Mouse (Mus musculus) 416B (cell line): ENCODE measurements around the gene Npcd.

Source experiments
- DNase-seq: peaks from one replicate; pipeline ENCODE4 v3.0.0; 2011; ENCODE audit warnings: low read depth

Gene Npcd

DNA sequence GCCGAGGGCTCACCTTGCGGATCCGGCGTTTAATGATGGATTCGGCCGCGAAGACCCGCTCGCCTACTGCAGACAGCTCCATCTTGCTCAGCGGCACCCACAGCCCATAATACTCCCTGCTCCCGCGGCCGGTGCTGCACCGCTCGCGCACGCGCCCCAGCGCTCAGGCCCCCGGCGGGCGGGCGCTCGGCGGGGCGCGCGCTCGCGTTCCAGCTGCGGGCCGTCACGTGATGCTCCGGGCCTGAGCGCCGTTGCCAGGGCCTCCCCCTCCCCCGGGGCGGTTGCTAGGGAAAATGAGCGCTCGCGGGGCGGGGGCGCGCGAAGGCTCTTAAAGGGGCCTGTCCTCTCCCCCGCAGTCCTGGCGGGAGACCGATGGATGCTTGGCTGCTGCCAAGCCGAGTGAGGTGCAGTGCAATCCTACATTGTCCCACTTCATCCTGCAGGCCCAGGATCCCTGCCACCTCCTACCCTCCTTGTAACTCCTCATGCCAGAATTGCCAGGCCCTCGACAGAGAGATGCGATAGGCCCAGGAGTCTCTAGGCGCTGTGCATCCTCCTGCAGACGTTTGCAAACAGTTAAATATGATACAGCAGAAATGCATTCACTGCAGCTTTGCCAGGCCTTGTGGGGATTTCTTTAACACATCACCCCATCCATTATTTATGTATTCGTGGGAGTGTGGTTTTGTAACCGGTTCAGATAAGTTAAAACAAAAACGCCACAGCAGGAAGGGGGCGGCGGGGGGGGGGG lies at the start of gene Npcd, which contains the start of gene Cbx6:
Gene Npcd, minus strand, starts transcription at position 108 of the 751 bp plus-strand sequence.
Gene Cbx6, minus strand, starts transcription at position 559 of the 751 bp plus-strand sequence.
- no peak for DNase-seq

DNA sequence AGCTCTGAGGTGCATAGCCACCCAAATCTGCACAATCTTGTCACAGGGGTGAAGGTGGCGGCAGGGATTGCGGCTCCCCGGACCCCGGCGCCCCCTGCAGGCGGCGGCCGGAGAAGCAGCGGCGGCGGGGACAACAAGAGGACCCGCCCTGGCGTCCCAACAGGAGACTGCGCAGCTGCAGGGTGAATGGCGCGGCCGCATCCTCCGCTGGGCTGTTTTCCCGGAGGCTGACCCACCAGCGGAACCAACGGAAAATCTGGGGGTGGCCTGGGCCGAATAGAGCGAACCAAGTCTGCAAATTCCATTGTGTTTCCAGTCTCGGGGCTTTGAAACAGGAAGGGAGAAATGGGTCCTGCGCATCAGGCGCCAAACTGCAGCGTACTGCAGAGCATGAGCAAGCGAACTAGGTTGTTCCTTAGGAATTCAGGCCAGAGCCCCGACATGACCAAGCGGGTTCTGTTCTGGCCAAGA lies 49.4 kb upstream of the Npcd start:
- DNase-seq = peak; percentile 89

DNA sequence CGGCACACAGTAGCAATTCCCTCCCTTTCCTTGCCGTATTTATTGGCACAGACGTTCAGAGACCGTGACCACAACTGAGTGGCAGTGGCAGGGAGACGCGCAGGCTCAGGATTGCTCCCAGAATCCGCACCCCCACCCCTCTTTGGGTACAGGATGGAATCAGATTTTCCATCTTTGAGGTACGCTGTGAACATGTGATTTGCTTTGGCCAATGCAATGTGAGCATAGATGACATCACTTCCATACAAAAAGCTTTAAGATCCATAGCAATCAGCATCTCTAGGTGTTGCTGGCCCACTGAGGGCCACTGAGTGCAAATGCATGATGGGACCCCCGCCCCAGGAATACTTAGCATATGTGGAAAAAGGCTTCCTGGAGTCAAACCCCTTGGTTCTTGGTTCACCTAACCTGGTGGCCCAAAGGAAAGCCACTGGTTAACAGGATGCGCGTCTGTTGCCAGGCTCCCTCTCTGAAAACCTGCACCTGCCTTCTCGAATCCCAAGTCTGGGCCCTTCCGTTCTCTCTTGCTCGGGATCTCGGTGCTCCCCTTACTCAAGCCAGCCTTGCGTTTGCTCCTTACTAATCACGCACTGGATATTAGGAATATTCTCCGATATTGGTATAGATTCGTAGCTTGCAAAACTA lies 48.7 kb upstream of the Npcd start:
- peak; percentile 17 for DNase-seq

DNA sequence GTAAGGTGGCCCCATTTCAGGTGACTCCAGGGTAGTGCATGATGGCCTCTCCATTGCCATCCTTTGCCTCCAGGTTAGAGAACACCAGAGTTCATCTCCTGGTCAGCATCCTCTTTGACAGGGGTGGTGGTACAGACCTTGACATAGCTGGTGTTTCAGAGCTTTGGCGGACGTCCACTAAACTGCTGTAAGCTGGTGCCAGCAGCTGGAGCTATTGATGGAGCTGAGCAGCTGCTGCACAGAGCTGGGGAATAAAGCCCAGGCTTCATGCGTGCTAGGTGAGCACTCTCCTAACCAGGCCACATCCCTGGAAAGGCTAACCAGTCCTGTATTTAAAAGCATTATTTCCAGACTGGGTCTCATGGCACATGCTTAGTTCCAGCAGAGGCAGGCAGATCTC lies 46.4 kb upstream of the Npcd start:
- DNase-seq = no peak

DNA sequence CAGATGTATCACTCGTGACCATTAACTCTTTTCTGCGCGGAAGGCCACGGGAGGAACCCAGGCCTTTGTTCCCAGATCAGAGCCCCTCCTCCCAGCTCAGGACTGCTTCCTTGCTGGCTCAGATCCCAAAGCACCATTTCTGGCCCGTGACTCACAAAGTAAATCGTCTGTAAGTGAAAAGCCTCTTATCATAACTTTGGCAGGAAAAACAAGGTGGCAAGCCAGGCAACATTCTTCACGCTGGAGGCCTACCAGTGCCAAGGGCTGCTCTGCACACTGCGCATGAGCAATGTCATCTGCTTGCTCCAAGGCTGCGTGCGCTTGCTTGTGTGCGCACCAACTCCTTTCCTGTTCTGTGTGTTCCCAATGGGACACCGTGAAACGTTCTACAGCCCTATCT lies 45.3 kb upstream of the Npcd start:
- DNase-seq = peak; percentile 78

DNA sequence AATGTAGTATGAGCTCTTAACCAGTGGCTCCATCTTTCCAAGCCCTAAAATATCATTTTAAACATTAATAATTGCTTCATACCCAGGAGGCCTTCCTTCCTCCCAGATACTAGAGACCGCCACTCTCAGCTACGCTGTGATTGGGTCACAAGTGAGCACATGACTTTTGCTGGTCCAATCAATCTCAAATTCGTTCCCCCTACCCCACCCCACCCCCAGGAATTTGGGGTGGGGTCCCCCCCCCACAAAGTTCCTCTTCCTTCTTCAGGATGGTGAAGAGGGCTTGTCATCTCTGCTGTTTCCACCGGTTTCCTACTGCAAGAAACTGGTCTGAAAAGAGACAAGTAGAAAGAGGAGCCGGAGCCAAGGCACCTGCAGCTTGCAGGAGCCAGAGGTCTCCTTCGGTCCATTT lies 44.7 kb upstream of the Npcd start:
- no peak for DNase-seq

DNA sequence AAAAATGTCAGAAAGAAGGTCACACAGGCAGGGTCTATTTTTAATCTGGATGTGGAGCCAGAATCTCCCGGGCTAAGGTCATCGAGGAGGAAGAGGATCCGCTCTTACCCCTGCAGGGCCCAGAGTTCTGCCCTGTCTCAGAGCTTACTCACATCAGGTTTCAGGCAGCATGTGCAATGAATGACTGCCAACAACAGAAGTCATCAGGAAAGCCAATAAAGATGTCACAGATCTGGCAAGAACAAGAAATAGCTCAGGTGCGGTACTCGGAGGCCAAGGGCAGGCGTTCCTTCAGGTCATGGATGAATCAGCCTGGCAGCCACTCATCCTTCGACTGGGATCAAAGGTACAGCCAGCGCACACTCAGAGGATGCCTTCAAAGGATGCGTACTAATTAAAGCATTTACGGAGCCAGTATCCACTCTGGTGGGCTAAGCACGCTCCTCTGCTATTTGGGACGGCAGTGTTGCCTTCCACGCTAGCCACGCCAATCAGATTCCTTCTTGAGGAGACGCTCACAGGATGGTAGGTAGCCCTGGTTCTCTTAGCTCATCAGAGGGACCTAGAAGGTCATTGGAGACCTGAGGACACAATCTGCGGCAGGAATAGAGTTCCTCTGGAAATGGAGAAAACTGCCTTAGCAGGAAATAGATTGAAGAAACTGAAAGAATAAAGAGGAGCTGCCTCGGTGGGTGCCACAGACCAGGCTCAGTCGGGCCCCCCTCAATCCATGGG lies 41.4 kb upstream of the Npcd start:
- no peak for DNase-seq

DNA sequence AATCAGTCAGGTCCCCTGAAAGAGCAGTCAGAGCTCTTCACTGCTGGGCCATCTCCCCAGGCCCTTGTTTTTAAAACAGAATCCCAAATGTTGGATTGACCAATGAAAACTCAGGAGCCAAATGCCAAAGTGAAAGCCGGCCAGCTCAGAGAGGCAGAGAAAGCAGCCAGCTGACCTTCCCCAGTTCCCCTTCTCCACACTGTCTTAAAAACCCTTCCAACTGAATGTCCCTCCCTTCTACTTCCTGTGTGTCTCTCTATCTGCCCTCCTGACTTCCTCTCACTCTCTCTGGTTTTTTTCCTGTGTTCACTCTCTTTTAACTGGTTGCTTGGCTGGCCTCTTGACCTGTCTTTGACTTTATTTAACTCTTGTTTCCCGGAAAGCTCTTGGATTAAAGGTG lies 40.0 kb upstream of the Npcd start:
- peak; percentile 40 for DNase-seq

DNA sequence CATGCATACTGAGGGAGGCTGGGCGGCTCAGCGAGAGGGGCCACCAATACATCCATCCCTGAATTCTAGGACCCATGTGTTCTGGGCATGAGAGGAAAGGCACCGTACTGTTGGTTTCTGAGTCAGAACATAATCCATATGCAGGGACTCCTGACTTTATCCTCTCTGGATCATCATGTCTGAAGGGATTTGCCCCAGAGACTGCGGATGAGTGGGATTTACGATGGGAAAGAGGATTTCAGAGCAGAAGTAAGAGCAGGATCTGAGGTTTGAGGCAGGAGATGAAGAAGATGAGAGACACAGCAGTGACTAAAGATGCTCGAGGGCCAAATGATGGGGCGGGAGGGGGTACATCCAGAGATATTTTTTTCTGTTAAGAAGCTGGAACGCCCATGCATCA lies 39.5 kb upstream of the Npcd start:
- DNase-seq = no peak

DNA sequence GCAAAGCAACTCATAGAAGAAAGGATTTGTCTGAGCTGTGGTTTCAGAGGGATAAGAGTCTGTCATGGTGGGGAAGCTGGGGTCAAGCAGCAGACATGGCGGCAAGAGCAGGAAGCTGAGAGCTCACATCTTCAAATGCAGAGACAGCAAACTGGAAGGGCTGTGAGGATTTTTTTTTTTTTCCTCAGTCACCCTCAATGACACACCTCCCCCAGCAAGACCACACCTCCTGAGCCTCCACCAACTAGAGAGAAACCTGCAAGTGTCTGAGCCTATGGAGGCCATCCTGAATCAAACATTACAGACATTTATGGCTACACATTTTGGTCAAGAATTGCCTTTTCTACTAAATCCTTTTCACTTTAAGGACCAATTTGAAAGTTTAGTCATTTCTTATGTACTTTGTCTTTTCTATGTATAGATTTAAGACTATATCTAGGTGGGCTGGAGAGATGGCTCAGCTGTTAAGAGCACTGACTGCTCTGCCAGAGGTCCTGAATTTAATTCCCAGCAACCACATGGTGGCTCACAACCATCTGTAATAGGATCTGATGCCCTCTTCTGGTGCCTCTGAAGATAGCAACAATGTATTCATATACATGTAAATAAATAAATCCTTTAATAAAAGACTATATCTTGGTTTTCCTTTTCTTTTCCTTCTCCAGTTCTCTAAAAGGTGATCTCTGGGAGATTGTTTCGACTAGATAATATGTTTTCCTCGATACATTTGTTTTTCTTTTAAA lies 33.4 kb upstream of the Npcd start:
- peak; percentile 42 for DNase-seq

DNA sequence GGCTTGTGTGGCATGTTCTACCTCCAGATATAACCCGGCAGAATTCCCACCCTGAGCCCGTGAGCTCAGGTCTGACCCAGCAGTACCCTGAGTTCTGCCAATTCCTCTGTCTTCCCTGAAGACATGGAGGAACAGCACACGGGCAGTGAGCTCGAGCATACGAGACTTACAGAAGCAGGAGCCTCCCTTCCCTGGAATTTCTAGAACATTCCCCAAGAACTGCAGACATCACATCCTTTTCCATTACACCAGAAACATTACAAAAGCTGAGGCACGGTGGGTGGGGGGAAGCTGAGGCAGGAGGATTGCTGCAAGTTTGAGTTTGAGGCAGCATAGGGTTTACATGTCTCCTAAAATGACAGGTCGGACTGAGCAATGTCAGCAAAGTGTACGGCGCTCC lies 25.8 kb upstream of the Npcd start:
- no peak for DNase-seq

DNA sequence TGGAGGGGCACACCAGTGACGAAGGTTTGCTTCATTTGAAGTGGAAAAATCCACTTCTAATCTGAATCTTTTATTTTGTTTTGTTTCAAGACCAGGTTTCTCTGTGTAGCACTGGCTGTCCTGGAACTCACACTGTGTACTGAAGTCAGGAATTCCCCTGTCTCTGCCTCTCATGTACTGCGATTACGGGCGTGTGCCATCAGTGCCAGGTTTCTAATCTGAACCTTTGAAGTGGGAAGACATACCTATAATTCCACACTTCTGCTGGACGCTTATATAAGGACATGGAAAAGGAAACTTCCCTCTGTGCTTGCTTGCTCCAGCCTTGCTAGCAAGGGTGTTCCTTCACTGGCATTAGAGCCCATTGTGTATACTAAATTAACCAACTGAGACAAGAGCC lies 24.9 kb upstream of the Npcd start:
- no peak for DNase-seq

DNA sequence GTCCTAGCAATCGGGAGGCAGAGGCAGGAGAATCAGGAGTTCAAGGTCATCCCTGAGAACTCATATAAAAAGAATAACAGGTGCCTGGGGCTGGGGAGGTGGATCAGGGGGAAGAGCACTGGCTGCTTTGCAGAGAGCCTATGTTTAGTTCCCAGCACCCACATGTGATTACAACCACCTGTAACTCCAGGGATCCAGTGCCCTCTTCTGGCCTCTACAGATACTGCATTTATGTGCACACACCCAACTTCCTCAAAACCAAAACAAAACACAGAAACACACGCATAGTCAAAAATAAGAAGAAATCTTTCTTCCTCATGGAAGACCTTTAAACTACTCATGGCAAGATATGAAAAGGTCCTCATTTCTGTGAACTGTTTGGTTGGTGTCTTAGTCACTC lies 16.1 kb upstream of the Npcd start:
- no peak for DNase-seq

DNA sequence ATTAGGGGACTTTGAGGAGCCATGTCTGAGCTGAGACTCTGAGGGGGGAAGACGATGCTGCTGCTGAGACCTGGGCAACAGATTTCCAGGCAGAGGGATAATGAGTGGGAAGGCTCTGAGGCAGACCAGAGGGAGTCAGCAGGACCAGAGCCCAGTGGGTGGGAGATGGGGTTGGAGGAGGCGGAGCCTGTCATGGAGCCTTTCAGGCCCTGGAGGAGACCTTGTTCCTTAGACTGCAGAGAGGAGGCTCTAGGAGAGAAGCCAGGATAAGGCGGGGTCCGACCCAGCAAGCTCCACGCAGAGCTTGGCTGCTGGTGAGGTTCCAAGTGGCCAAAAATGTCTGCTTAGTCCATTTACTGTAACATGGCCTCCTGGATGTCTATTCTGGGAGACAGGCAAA lies 13.1 kb upstream of the Npcd start:
- no peak for DNase-seq

DNA sequence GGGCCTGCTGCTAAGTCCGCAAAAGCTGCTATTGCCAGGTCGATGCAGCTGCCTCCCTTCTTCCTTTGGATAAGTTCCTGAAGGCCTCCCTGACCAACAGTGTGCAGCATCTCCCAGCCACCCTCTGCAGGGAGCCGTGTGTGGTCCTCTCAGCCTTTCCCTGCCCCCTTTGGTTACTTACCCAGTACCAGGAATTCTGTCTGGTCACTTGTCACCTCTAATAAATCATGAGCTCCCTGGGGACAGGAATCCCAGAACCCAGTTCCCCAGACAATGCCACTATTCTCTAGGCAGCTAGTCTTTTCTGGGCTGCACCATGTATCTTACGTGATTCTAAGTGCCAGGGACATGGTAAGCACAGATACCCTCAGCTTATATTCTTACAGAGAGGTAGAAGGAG lies 11.9 kb upstream of the Npcd start:
- DNase-seq = no peak

DNA sequence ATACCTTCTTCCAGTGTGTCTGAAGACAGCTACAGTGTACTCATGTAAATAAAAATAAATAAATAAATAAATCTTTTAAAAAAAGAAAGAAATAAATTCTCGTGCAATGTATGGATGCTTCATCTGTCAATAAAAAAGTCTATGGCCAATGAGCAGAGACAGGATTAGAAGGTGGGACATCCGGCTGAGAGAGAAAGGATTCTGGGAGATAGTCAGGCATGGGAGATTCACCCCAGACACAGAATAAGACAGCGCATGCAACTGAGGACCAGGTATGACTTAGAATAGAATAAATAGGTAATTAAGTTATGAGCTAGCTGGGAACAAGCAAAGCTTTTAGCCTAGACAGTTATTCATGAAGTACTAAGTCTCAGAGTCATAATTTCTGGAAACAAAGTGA lies 8.9 kb upstream of the Npcd start:
- peak; percentile 41 for DNase-seq

DNA sequence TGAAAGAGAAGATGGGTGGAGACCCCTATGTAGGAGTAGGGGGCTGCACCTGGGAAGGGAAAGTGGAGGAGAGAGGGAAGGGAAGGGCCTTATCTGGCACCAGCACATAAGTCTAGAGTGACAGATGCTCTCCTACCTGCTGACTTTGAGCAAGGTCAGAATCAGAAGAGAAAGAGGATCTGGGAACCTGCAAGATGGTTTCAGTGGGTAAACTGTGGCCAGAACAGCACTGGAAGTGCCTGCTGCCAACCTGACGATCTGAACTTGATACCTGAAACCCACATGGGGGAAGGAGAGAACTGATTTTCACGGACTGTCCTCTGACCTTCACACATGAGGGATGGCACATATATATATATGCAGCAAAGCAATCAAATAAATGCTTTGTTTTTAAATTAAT lies 6.2 kb upstream of the Npcd start:
- DNase-seq = no peak

DNA sequence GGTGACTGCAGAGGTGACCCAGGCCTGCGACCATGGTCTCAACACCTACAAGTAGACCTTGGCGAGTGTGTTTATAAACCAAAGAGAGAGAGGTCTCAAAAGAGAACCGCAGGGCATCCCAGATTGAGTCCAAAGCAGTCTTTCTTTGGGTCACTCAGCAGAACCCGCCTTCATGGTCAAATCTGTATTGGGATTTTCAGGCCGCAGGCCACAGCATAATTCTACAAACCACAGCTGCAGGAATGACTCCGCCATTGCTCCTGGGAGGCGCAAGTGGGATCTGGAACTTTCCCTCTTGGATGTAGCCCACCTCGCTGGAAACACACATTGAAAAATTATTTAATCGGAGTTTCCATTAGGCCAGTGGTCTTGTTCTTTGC lies 834 bp upstream of the Npcd start:
- DNase-seq = no peak

DNA sequence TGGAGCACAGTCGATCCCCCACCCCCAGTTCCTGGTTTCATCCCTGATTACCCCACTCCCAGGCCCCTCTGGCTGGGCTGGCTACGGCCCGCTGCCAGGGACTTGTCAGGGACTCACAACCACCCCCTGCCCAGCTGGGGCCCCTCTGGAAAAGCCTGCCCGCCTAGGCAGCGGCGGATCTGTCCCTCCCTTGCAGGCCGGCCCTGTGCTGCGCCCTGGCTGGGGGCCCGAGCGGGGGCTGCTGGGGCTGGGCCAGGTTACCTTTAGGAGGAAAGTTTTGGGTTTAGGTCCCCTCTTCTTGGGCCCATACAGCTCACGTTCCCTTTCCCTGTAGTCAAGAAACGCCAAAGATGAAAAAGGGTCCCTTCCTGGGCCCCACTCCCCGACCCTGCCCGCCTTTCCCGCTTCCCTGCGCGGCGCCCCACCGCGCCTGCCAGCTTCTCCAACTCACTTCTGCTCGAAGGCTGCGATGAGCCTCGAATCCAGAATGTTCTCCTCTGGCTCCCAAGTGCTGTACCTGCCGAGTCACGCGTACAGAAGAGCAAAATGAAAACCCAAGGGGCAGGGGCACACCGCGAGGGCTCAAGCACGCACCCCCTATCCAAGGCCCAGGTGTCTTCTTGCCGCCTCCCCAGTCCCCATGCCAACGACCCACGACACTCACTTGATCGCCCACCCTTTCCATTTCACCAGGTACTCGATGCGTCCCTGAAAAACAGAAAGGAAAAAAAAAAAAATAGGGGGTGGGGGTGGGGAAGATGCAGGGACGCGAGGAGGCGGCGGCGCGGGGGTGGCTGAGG lies 586 bp downstream of the Npcd start:
- DNase-seq = no peak

DNA sequence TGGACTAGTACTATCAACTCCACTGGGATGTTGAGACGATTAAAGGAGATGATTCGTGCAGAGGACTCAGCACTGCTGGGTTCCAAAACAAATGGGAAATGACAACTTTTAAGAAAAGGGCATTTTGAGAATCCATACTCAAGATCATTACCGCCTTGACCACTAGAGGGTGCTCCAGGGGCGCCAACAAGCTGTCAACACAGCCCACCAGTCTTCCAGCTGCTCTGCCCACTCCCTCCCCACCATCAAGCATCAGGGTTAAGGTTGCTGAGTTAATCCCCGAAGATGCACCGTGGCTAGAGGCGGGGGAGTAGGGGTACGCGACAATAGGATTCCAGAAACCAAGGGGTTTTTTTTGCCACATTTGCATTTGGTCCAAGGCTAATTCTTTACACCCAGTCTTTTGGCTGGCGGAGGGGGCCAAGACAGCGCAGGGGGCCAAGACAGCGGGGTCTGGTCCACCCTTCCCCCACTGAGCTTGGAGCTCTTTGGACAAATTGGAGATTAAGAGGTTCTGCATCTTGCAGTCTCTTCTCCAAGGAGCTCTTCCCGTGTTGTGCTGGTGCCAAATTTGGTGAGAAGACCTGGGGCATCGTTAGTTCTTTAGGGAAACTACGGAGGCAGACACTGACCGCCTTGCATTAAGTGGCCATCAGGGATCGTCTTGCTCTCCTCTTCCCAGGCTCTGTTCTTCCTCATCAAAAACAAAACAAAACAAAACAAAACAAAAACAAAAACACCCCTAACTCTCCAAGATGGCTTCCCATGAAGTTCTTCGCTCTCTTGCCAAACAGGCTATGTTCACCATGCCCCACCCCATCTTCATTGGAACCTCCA lies 1.8 kb downstream of the Npcd start:
- DNase-seq = peak; percentile 67

DNA sequence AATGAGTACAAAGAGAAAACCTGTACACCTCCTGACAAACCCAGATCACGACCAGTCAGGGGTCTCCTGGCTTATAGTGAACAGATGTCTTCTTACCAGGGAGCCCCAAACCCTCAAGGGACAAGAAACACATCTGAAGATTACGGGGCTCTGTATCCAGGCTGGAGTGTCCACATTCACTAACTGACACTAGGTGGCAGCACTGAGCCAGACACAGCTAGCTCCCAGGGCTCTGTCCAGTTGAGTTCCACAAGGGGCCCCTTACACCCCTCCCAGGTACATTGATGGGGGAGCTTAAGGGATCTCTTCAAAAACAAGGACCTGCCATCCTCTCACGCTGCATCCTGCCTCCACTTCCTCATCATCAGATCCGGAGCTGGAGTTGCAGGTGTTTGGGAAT lies 3.6 kb downstream of the Npcd start:
- DNase-seq = peak; percentile 72
